Mouse (Mus musculus) hindbrain, embryonic 12.5 days (tissue): ENCODE measurements around the gene Loxl4. TPM values are rescaled to one million over a fixed set of nuclear protein-coding genes. Genes with fewer than 3 reads are reported as not detected.

Experiments
- ATAC-seq: fragments of 200-750 bp; cut with Nextera tagmentation; 2 replicates; pipeline ENCODE4 v1.8.0; 2017; ENCODE audit warnings: moderate TSS enrichment; ENCODE audit not compliant: low FRiP score
- H3K27ac ChIP-seq: fragments of 300-500 bp; sonication (generic); 2 replicates; pipeline ENCODE4 v1.5.1; 2016; ENCODE audit warnings: mild to moderate bottlenecking
- H3K27me3 ChIP-seq: fragments of 300-500 bp; sonication (generic); 2 replicates; pipeline ENCODE4 v1.6.1; 2016; ENCODE audit warnings: mild to moderate bottlenecking
- H3K36me3 ChIP-seq: fragments of 300-500 bp; sonication (generic); 2 replicates; pipeline ENCODE4 v1.6.1; 2016; ENCODE audit warnings: mild to moderate bottlenecking
- H3K4me1 ChIP-seq: fragments of 300-500 bp; sonication (generic); 2 replicates; pipeline ENCODE4 v1.6.1; 2016
- H3K4me2 ChIP-seq: fragments of 300-500 bp; sonication (generic); replicated peaks from 2 replicates; pipeline ENCODE4 v1.6.1; 2016; ENCODE audit warnings: mild to moderate bottlenecking
- H3K4me3 ChIP-seq: fragments of 300-500 bp; sonication (generic); 2 replicates; pipeline ENCODE4 v1.5.1; 2016; ENCODE audit warnings: mild to moderate bottlenecking
- H3K9ac ChIP-seq: fragments of 300-500 bp; sonication (generic); 2 replicates; pipeline ENCODE4 v1.6.1; 2016; ENCODE audit warnings: mild to moderate bottlenecking, moderate library complexity
- H3K9me3 ChIP-seq: fragments of 300-500 bp; sonication (generic); replicated peaks from 2 replicates; pipeline ENCODE4 v1.6.1; 2016; ENCODE audit warnings: mild to moderate bottlenecking
- WGBS: fragments of 180-500 bp; shearing (Covaris S2); methylation state at CpG from one replicate; pipeline ENCODE4 v1.1.7; 2016; 5-methylcytosine and 5-hydroxymethylcytosine counted together
- polyA plus RNA-seq: library from polyadenylated mRNA; unstranded; fragments of >200 nt; fragmentation: Nextera tagmentation; extraction: Ambion mirVana; gene quantifications from 2 replicates; pipeline ENCODE4 v1.2.1, GENCODE M21; 2016

The Loxl4 gene
- polyA plus RNA-seq, 1 experiment from 2014 or later, result 0.19 TPM

GRCm38 (mm10) chr19:42602041-42602440 is 10.6 kb downstream of the Loxl4 start:
- Histone ChIP-seq H3K9ac (no peak overlapping the region), H3K36me3 (no peaks in the 10 kb centered on the region), H3K9me3 (no peaks in the 10 kb centered on the region), H3K27me3 (no peaks in the 10 kb centered on the region; the same call in 1 of the 2 replicates), H3K4me2 (no peak overlapping the region), H3K4me3 (no peak overlapping the region), H3K27ac (no peak overlapping the region), H3K4me1 (peaks cover 3% of the 10 kb centered on the region; the same call in 1 of the 2 replicates)
- no peak for ATAC-seq
- 58% methylated on average over 8 of the region's 8 CpGs for WGBS

GRCm38 (mm10) chr19:42601445-42601844 is 11.2 kb downstream of the Loxl4 start:
- no peaks in the 10 kb centered on the region for H3K36me3 ChIP-seq
- H3K27ac ChIP-seq, result no peak overlapping the region
- no peak for ATAC-seq
- no peak overlapping the region for H3K4me2 ChIP-seq
- peaks cover 3% of the 10 kb centered on the region; the same call in 1 of the 2 replicates for H3K4me1 ChIP-seq
- no peaks in the 10 kb centered on the region for H3K9me3 ChIP-seq
- no peaks in the 10 kb centered on the region; the same call in 1 of the 2 replicates for H3K27me3 ChIP-seq
- H3K9ac ChIP-seq, result no peak overlapping the region
- WGBS, result 81% methylated on average over 2 of the region's 2 CpGs
- no peak overlapping the region for H3K4me3 ChIP-seq

- Histone ChIP-seq H3K27me3 (no peaks in the 10 kb centered on the region; the same call in 1 of the 2 replicates), H3K27ac (no peak overlapping the region), H3K9ac (no peak overlapping the region), H3K4me3 (no peak overlapping the region), H3K36me3 (no peaks in the 10 kb centered on the region), H3K4me2 (no peak overlapping the region), H3K9me3 (no peaks in the 10 kb centered on the region), H3K4me1 (peaks cover 3% of the 10 kb centered on the region; the same call in 1 of the 2 replicates)
- no peak for ATAC-seq
- WGBS, result 78% methylated on average over 3 of the region's 3 CpGs
Measured at GRCm38 (mm10) chr19:42600591-42600990, 12.0 kb downstream of the Loxl4 start.

- Histone ChIP-seq H3K9me3 (no peaks in the 10 kb centered on the region), H3K4me2 (no peak overlapping the region), H3K9ac (no peak overlapping the region), H3K36me3 (peaks cover 5% of the 10 kb centered on the region; the same call in 1 of the 2 replicates), H3K27ac (no peak overlapping the region), H3K4me3 (no peak overlapping the region), H3K27me3 (no peaks in the 10 kb centered on the region; the same call in 1 of the 2 replicates), H3K4me1 (peaks cover 3% of the 10 kb centered on the region; the same call in 1 of the 2 replicates)
- WGBS, result 90% methylated on average over 17 of the region's 17 CpGs
- ATAC-seq, result no peak
Measured at GRCm38 (mm10) chr19:42599891-42600290, 12.7 kb downstream of the Loxl4 start.

GRCm38 (mm10) chr19:42597896-42598295 is 14.7 kb downstream of the Loxl4 start:
- Histone ChIP-seq H3K27ac (no peak overlapping the region), H3K36me3 (peaks cover 8% of the 10 kb centered on the region; the same call in 1 of the 2 replicates), H3K4me1 (no peaks in the 10 kb centered on the region), H3K4me3 (no peak overlapping the region), H3K9me3 (no peaks in the 10 kb centered on the region), H3K4me2 (no peak overlapping the region), H3K27me3 (no peaks in the 10 kb centered on the region), H3K9ac (no peak overlapping the region)
- 96% methylated on average over 6 of the region's 6 CpGs for WGBS
- no peak for ATAC-seq

- Histone ChIP-seq H3K9ac (no peak overlapping the region), H3K27ac (no peak overlapping the region), H3K36me3 (peaks cover 8% of the 10 kb centered on the region; the same call in 1 of the 2 replicates), H3K27me3 (no peaks in the 10 kb centered on the region), H3K4me2 (no peak overlapping the region), H3K4me3 (no peak overlapping the region), H3K4me1 (no peaks in the 10 kb centered on the region), H3K9me3 (no peaks in the 10 kb centered on the region)
- ATAC-seq, result no peak
- WGBS, result 93% methylated on average over 12 of the region's 12 CpGs
Measured at GRCm38 (mm10) chr19:42597286-42597685, 15.3 kb downstream of the Loxl4 start.

GRCm38 (mm10) chr19:42595066-42595465 is 17.5 kb downstream of the Loxl4 start:
- ATAC-seq, result no peak
- 94% methylated on average over 6 of the region's 6 CpGs for WGBS

GRCm38 (mm10) chr19:42593456-42593855 is 19.2 kb downstream of the Loxl4 start:
- Histone ChIP-seq H3K9ac (no peak overlapping the region), H3K4me3 (no peak overlapping the region), H3K27ac (no peak overlapping the region), H3K36me3 (peaks cover 15% of the 10 kb centered on the region; the same call in 1 of the 2 replicates), H3K9me3 (no peaks in the 10 kb centered on the region), H3K4me1 (no peaks in the 10 kb centered on the region), H3K27me3 (no peaks in the 10 kb centered on the region), H3K4me2 (no peak overlapping the region)
- no peak for ATAC-seq
- 92% methylated on average over 6 of the region's 6 CpGs for WGBS

More at GRCm38 (mm10) chr19:42595066-42595465, 17.5 kb downstream of the Loxl4 start:
- no peak overlapping the region for H3K27ac ChIP-seq
- H3K27me3 ChIP-seq, result no peaks in the 10 kb centered on the region
- no peaks in the 10 kb centered on the region for H3K4me1 ChIP-seq
- H3K4me3 ChIP-seq, result no peak overlapping the region
- H3K9ac ChIP-seq, result no peak overlapping the region
- no peak overlapping the region for H3K4me2 ChIP-seq
- H3K9me3 ChIP-seq, result no peaks in the 10 kb centered on the region
- H3K36me3 ChIP-seq, result peaks cover 15% of the 10 kb centered on the region; the same call in 1 of the 2 replicates

- no peaks in the 10 kb centered on the region for H3K27me3 ChIP-seq
- H3K4me1 ChIP-seq, result no peaks in the 10 kb centered on the region
- peaks cover 15% of the 10 kb centered on the region; the same call in 1 of the 2 replicates for H3K36me3 ChIP-seq
- ATAC-seq, result no peak
- H3K9me3 ChIP-seq, result no peaks in the 10 kb centered on the region
- H3K4me2 ChIP-seq, result no peak overlapping the region
- H3K27ac ChIP-seq, result no peak overlapping the region
- no peak overlapping the region for H3K4me3 ChIP-seq
- H3K9ac ChIP-seq, result no peak overlapping the region
- WGBS, result 54% methylated on average over 14 of the region's 14 CpGs
Measured at GRCm38 (mm10) chr19:42591534-42591933, 21.1 kb downstream of the Loxl4 start.

- H3K4me1 ChIP-seq, result no peaks in the 10 kb centered on the region
- no peaks in the 10 kb centered on the region for H3K27me3 ChIP-seq
- H3K36me3 ChIP-seq, result peaks cover 14% of the 10 kb centered on the region; the same call in 1 of the 2 replicates
- H3K4me2 ChIP-seq, result no peak overlapping the region
- no peak overlapping the region for H3K27ac ChIP-seq
- ATAC-seq, result no peak
- H3K4me3 ChIP-seq, result no peak overlapping the region
- no peaks in the 10 kb centered on the region for H3K9me3 ChIP-seq
- WGBS, result 79% methylated on average over 1 of the region's 1 CpGs
- no peak overlapping the region for H3K9ac ChIP-seq
Measured at GRCm38 (mm10) chr19:42589246-42589645, 23.4 kb downstream of the Loxl4 start.

GRCm38 (mm10) chr19:42587704-42588103 is 24.9 kb downstream of the Loxl4 start:
- no peaks in the 10 kb centered on the region for H3K27me3 ChIP-seq
- H3K9ac ChIP-seq, result no peak overlapping the region
- peaks cover 16% of the 10 kb centered on the region for H3K36me3 ChIP-seq
- 85% methylated on average over 2 of the region's 2 CpGs for WGBS
- no peak for ATAC-seq
- no peak overlapping the region for H3K27ac ChIP-seq
- H3K4me1 ChIP-seq, result no peaks in the 10 kb centered on the region
- H3K4me3 ChIP-seq, result no peak overlapping the region
- H3K9me3 ChIP-seq, result no peaks in the 10 kb centered on the region
- no peak overlapping the region for H3K4me2 ChIP-seq

- H3K27me3 ChIP-seq, result no peaks in the 10 kb centered on the region
- H3K27ac ChIP-seq, result no peak overlapping the region
- H3K4me2 ChIP-seq, result no peak overlapping the region
- 87% methylated on average over 3 of the region's 3 CpGs for WGBS
- no peaks in the 10 kb centered on the region for H3K9me3 ChIP-seq
- no peak overlapping the region for H3K9ac ChIP-seq
- peaks cover 3% of the 10 kb centered on the region; the same call in 1 of the 2 replicates for H3K4me1 ChIP-seq
- ATAC-seq, result no peak
- H3K4me3 ChIP-seq, result no peak overlapping the region
- H3K36me3 ChIP-seq, result peaks cover 9% of the 10 kb centered on the region
Measured at GRCm38 (mm10) chr19:42584188-42584587, 28.4 kb downstream of the Loxl4 start.

GRCm38 (mm10) chr19:42583677-42584076 is 28.9 kb downstream of the Loxl4 start:
- WGBS, result 91% methylated on average over 5 of the region's 5 CpGs
- H3K9ac ChIP-seq, result no peak overlapping the region
- H3K27me3 ChIP-seq, result no peaks in the 10 kb centered on the region
- no peak overlapping the region for H3K4me3 ChIP-seq
- no peak overlapping the region for H3K4me2 ChIP-seq
- H3K9me3 ChIP-seq, result no peaks in the 10 kb centered on the region
- H3K27ac ChIP-seq, result no peak overlapping the region
- ATAC-seq, result no peak
- H3K36me3 ChIP-seq, result peaks cover 9% of the 10 kb centered on the region
- H3K4me1 ChIP-seq, result peaks cover 3% of the 10 kb centered on the region; the same call in 1 of the 2 replicates
